Mouse (Mus musculus): ENCODE measurements around the gene Gm10563.
A peak's percentile ranks its signal among the peaks of the same experiment; 100 is the strongest.
"Not testable (repeated sequence)": the region's sequence is repeated elsewhere in the genome, so short reads cannot be mapped to it uniquely, and the experiment has no call there.

The Gm10563 gene

DNA sequence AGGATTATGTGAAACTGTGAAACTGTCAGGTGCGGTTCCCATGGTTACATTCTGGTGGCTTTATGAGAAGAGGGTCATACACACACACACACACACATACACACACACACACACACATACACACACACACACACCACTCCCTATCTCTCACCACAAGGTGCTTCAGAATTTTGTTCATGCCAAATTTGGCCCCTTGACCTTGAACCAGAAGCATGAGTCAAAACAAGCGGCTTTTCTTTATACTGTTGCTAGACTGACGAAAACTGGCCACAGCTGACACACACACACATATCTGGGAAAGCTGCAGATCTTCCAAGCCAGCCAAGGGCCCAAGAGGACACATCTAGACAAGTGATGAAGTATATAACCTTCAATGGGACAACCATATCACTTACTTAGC is 49.4 kb downstream of the Gm10563 start:
- no peak for DNase-seq

DNA sequence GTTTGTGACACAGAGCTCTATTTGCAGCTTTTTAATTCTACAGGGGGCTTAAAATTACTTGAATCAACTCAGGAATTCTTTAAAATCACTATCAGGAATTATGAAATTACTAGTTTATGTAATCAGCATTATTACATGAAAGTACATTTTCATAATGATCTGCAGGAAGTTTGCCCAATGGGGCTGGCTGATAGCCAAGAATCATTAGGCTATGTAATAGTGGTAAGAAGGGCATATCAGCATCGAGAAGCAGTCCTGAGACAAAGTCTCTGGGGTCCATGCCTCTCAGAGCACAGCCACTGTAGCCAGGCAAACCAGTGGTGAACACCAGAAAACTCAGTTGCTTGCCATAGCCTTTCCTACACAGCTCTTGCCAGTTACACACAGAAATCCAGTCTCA is 51.4 kb downstream of the Gm10563 start:
- DNase-seq = no peak

DNA sequence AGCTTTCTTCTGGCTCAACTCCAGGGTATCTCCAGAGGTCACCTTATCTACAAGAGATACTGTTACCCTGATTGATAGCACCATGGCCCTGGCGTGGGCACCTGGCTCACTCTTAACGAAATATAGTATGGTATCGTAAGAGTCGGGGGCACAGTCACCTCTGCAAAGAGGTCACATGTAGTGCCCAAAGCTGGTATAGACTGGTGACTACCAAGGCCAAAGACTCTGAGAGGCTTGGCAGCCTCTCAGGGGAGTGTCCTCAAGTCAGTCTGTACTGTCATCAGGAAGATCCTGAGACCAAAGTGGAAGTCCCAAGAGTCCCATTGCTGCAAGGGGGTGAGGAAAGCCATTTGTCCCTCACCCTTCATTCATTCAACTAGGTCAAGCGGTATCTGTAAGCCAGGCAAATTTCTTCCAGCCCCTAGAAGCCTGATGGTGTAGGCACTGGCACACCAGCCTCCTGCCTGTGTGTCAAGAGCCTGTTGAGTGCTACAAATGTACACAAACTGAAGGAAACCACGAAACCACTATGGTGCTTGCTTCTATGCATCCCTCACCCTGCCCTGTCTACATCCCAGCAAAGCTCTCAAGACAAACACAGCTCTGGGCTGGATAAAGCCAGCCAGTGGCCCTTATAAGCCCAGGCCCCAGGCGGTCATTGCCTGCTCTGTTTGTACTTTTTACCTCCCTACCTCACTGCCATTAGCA is 54.0 kb downstream of the Gm10563 start:
- DNase-seq = no peak

DNA sequence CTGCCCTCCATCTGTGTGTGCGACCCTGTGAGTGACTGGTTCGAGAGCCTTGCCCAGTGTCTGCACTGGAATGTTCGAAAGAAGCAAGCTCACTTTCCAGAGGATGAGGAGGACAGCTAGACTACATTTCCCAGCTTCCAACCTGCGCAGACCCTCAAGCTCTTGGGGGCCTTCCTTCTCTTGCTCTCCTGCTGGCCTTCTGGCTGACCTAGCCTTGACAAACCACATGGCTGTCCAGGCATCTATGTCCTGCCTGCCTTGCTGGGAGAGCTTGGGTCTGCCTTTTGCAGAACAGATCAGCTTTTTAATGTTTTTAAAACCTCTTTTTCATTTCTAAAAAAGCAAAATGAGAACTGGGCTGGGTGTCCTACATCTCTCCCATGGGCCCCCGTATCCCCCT is 55.9 kb downstream of the Gm10563 start:
- no peak for DNase-seq

DNA sequence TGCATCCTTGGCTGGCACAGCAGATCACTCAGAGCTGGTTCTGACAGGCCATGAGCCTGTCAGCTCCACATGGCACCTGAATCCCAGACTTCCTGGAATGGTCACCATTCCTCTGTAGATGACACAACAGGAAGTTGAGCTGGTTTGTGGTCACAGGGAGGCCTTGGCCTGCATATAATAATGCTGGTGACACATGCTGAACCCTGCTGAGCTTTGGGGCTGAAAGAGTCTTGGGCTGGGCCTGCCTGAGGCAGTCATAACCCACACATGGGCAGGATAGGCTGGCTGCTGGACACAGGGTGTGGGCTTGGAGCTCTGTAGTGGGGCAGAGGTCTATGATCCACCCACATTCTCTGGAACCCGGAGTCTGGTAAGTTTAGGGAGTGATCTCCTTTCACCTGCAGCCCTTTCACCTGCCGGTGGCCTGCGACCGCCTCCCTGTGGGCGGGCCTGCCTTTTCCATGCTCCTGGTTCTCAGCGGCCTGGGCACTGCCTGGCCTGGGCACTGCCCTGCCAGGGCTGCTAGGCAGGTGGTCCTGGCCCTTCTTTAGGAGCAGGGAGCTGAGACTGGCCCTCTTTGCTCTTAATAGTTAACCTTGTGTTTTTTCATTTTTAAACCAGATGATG is 62.8 kb downstream of the Gm10563 start:
- no peak for DNase-seq

DNA sequence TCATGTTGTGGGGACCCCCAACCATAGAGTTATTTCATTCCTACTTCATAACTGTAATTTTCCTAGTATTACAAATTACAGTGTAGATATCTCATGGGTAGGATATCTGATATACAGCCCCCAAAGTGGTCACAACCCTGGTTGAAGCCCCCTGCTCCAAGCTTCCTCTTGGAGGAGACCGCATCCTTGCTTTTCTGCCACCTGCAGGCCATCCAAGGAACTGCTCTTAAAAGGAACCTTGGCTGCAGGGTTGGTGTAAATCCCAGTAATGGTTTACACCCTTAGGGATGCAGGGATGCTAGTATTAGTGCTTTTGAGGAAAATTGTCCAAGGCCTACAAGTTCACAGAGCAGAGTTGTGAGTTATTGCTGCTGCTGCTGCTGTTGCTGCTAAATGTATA is 64.8 kb downstream of the Gm10563 start:
- DNase-seq = peak; percentile 63

DNA sequence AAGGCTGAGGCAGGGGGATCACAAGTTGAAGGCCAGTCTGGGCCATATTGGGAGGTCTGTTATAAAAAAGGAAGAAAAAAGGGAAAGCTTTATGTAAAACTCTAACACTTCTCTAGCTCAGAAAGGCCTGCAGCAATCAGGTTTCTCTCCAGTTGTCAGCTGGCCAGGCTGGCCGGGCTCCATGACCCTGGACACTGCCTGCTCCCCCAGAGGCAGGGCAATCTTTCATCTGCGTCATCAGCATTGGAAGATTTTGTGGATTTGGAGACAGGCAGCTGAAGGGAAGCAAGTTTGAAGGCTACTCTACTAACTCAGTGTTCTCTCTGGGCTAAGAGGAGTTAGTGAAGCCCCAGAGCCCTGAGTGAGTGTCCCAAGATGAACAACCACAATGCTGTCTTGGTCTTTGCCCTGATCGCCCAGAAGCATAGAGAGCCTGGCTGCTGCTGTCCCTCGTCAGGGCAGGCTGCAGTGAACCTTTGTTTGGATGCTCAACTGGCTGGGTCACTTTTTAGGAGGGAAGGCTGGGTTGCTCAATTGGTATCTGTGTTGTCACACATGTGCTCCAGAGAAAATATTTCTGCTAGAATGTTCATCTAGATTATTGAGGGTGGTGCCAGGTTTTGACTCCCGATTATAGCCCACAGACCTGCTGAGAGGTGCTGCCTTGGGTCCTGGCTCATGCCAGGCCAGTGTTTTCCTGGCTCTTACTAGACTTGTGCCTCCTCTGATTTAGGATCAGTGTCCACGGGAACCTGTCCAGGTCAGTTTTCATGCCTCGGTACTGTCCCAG is 66.7 kb downstream of the Gm10563 start:
- no peak for DNase-seq

DNA sequence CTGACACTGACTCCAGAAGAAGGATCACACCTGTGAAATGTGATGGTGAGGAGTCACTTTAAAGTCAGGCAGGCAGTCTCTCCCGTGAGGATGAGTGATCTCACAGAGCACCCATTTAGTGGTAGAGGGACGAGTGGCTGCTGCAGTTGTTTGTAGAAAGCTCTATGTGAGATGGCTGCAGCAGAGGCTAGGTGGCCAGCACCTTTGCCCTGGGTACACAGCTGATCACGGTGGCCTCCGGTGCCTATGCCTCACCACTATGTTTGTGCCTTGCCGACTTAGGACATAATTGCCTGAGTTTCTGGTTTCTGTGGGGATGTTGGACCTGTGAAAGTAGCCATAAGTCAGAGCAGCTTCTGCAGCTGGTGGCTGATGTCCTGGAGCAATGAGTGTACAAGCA is 67.5 kb downstream of the Gm10563 start:
- no peak for DNase-seq

DNA sequence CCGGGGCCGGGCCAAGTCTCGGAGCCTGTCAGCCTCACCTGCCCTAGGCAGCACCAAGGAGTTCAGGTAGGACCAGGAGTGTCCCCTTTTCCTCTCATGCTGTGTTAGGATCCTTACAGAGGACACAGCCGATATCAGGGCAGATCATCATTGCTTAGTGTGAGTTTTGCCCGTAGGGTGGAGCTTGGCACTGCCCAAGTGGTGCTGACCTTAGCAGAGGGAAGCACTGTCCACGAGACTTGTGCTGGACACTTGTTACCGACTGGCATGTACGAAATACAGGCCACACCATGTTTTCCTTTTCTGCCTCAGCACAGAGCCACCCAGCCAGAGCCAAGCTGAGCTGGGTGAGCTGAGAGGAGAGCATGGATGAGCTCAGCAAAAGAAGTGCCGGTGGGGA is 68.1 kb downstream of the Gm10563 start:
- no peak for DNase-seq

DNA sequence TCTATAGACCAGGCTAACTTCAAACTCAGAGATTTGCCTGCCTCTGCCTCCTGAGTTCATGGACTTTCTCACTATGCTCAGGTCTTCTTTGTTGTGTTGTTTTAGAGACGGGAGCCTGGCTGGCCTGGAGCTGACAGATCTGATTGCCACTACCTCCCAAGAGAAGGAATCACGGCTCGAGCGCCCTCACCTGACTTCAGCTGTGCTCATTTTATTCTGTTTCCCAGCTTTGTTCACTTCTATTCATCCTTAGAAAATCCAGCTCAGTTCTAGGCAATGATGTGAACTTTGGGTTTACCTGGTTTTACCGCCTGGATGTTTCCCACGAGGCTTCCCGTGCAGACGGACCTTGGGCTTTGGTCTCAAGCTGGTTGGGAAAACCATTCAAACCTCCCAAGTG is 69.7 kb downstream of the Gm10563 start:
- no peak for DNase-seq

DNA sequence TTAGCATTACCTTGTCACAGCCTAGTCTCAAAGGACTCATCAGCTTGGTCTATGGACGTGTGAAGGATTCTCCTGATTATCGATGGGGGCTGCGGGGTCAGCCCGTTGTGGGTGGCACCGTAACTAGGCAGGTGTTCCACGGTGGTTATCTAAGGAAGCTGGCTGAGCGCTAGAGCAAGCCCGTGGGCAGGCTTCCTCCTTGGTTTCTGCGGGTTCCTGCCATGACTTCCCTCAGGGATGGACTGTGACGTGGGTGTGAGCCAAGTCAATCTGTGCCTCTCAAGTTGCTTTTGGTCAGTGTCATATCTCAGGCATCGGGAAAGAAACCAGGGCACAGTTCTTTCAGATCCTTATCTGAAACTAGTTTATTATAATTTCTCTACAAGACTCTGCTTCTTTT is 70.3 kb downstream of the Gm10563 start:
- DNase-seq = no peak

DNA sequence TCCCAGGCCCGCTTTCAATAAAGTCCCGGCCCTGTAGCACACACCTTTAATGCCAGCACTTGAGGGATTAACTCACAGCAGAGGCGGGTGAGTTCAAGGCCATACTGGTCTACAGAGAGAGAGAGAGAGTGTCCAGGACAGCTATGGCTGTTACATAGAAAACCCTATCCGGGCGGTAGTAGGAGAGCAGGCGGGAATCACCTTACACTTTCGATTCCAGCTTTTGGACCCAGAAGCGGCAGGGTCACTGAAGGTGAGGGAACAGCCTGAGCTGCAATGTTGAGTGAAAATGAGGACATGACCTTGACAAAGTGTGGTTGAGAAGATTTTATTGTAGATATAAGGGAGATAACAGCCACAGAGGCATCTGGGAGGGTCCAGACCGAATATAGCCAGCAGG is 71.3 kb downstream of the Gm10563 start:
- no peak for DNase-seq

DNA sequence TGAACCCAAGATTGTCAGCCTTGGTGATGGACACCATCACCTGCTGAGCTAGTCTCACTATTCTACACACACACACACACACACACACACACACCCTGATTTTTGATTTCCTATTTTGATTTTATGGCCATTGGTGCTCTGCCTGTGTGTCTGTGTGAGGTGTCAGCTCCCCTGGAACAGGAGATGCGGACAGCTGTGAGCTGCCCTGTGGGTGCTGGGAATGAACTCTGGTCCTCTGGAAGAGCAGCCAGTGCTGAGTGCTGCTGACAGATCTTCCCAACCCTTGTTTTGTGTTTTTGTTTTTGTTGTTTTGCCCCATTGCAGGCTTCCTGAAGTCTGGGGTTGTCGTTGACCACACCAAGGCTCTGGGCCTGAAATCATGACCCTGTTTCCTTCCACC is 72.1 kb downstream of the Gm10563 start:
- DNase-seq = no peak

DNA sequence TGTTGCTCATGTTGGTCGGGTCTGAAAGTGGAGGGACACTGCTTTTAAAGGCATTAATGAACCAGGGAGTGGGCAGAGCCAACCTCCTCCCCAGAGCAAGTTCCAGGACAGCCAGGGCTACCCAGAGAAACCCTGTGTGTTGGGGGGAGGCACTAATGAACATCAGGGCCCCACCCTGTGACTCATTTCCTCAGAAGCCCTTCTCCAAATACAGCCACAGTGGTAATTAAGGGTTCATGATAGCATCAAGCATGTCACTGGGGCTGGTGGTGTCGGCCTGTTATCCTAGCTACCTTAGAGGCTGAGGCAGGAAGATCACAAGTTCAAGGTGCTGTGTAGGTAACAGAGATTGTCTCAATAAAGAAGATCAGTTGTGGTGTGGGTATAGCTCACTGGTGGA is 73.8 kb downstream of the Gm10563 start:
- no peak for DNase-seq

DNA sequence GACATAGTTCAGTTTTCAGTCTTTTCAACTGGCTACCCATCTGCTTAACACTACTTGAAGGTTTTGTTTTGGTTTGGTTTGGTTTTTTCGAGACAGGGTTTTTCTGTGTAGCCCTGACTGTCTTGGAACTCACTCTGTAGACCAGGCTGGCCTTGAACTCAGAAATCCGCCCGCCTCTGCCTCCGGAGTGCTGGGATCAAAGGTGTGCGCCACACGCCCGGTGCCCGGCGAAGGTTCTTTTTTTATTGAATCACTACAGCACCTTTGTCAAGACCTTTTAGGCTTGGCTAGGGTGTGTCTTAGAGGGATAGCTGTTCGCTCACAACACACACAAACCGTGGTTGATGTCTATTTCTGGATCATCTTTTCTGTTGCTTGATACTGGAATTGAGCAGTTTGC is 74.9 kb downstream of the Gm10563 start:
- not testable (repeated sequence) for DNase-seq

DNA sequence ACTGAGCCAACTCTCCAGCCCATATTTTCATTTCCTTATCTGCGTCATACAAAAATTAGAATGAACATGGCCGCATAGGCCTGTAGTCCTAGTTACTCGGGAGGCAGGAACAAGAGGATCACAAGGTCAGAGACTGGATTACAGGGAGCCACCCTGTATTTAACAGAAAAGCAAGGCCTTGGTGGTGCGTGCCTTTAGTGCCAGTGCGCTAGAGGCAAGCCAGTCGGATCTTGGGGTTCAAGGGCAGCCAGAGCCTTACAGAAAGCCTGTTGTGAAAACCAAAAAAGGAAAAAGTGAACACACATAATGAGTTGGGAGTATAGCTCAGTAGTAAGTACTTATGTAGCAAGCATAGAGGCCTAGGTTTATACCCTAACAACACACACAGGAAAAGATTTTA is 75.4 kb downstream of the Gm10563 start:
- no peak for DNase-seq

DNA sequence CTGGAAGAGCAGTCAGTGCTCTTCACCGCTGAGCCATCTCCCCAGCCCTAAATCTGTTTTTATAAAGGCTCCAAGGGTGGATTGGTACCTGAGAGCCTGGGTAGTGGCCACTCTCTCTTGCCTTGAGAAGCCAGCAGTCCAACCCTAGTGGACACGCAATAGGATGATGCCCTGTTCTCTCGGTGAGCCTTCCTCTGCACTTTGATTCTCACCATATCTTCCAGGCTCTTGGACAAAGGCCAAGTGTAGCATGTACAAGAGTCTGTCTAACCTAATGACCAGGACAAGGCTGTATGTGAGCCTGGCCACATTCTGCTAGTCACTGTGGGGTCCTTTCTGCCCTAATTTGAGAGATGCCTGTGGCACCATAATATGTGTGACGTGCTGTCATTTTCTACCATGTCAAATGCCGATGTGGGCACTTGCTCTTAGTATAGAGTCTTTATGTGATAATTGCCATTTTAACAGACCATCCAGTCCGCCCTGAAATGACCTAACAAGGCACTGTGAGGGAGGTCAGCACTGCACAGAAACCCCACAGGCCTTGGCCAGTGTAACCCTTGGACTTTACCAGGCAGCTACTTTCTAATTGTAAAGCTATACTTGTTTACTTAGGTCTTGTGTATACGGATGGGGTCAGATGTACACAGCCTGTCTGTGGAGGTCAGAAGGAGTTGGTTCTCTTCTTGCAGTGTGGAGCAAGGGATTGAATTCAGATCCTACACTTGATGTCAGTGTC is 76.4 kb downstream of the Gm10563 start:
- DNase-seq = no peak

DNA sequence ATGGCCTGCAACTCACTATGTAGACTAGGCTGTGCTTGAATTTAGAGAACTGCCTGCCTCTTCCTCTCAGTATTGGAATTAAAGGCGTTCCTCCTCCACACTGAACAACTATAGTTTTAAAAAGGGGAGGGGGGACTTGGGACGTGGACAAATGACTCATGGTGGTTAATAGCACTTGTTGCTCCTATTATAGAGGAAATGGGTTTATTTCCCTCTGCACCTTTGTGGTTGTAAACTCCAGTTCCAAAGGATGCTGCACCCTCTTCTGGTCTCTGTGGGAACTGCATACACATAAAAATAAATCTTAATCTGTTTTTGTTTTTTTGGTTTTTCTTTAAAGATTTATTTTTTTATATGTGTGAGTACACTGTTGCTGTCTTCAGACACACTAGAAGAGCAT is 77.0 kb downstream of the Gm10563 start:
- peak; percentile 40 for DNase-seq

DNA sequence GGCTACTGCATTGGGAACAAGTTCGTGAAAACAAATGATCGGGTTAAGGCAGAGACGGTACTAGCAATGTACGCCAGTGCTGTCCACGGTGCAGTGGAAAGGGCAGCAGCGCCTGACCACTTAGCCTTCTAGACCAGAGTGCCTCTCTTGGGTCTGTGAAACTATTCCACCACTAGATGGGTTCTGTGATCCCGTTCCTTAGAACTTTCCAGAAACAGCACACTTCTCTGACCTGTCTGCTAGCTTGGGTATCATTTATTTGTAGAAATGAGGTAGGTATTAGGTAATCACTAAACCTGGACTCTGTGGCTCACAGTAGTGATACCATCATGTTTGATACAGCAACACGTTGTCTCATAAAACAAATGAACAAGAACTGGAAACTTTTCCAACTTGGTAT is 78.7 kb downstream of the Gm10563 start:
- no peak for DNase-seq

Measured in thymus, postnatal 14 days (tissue).